Mouse (Mus musculus): ENCODE data around the gene Dguok. TPM values are rescaled to one million over a fixed set of nuclear protein-coding genes. Genes with fewer than 3 reads are reported as not detected.
A peak's percentile ranks its signal among the peaks of the same experiment; 100 is the strongest.

Gene Dguok
- polyA plus RNA-seq, 1 experiment from 2014 or later: 62.6 TPM

GRCm38 (mm10) chr6:83449440-83449839 lies 57.3 kb downstream of the Dguok start:
- H3K36me3 ChIP-seq: peaks cover 53% of the 10 kb centered on the region
- no peak overlapping the region for H3K4me2 ChIP-seq (replicated peaks)
- H3K27ac ChIP-seq (replicated peaks): no peak overlapping the region
- H3K4me1 ChIP-seq: peaks cover 85% of the 10 kb centered on the region
- WGBS: 86% methylated on average over 3 of the region's 3 CpGs
- ATAC-seq (ENCODE audit: low FRiP score, low read depth): no peak
- H3K4me3 ChIP-seq: no peak overlapping the region
- no peaks in the 10 kb centered on the region for H3K27me3 ChIP-seq
- no peak overlapping the region for H3K9ac ChIP-seq (replicated peaks)
- H3K9me3 ChIP-seq: no peaks in the 10 kb centered on the region

- no peak overlapping the region for H3K9ac ChIP-seq (replicated peaks)
- 91% methylated on average over 4 of the region's 4 CpGs for WGBS
- peaks cover 53% of the 10 kb centered on the region for H3K36me3 ChIP-seq
- H3K4me2 ChIP-seq (replicated peaks): no peak overlapping the region
- no peaks in the 10 kb centered on the region for H3K27me3 ChIP-seq
- ATAC-seq (ENCODE audit: low FRiP score, low read depth): no peak
- no peaks in the 10 kb centered on the region for H3K9me3 ChIP-seq
- no peak overlapping the region for H3K27ac ChIP-seq (replicated peaks)
- H3K4me3 ChIP-seq: no peak overlapping the region
- peaks cover 85% of the 10 kb centered on the region for H3K4me1 ChIP-seq
These were observed 57.9 kb downstream of the Dguok start for GRCm38 (mm10) chr6:83448911-83449310.

- WGBS: 87% methylated on average over 7 of the region's 7 CpGs
- Histone ChIP-seq H3K27me3 (no peaks in the 10 kb centered on the region), H3K4me2 (replicated peaks) (no peak overlapping the region), H3K36me3 (peaks cover 53% of the 10 kb centered on the region), H3K9me3 (no peaks in the 10 kb centered on the region), H3K4me1 (peaks cover 86% of the 10 kb centered on the region), H3K27ac (replicated peaks) (no peak overlapping the region), H3K9ac (replicated peaks) (no peak overlapping the region), H3K4me3 (no peak overlapping the region)
- ATAC-seq (ENCODE audit: low FRiP score, low read depth): no peak
These were observed 59.7 kb downstream of the Dguok start for GRCm38 (mm10) chr6:83447031-83447430.

GRCm38 (mm10) chr6:83445796-83446195 lies 61.0 kb downstream of the Dguok start:
- peaks cover 47% of the 10 kb centered on the region for H3K36me3 ChIP-seq
- no peak overlapping the region for H3K4me3 ChIP-seq
- WGBS: 97% methylated on average over 2 of the region's 2 CpGs
- no peaks in the 10 kb centered on the region for H3K27me3 ChIP-seq
- no peak overlapping the region for H3K27ac ChIP-seq (replicated peaks)
- peaks cover 82% of the 10 kb centered on the region for H3K4me1 ChIP-seq
- no peak overlapping the region for H3K4me2 ChIP-seq (replicated peaks)
- H3K9ac ChIP-seq (replicated peaks): no peak overlapping the region
- H3K9me3 ChIP-seq: no peaks in the 10 kb centered on the region
- no peak for ATAC-seq (ENCODE audit: low FRiP score, low read depth)

GRCm38 (mm10) chr6:83443441-83444340 lies 63.1 kb downstream of the Dguok start:
- H3K4me3 ChIP-seq: 0 out of 2 replicates have a peak overlapping the region, but pooled peaks have one; percentile 4
- H3K36me3 ChIP-seq: peaks cover 36% of the 10 kb centered on the region
- no peaks in the 10 kb centered on the region for H3K9me3 ChIP-seq
- H3K27ac ChIP-seq (replicated peaks): peak overlapping the region; percentile 99
- 7% methylated on average over 13 of the region's 13 CpGs for WGBS
- H3K27me3 ChIP-seq: no peaks in the 10 kb centered on the region
- peak; percentile 8; the same call in 1 of the 2 replicates for ATAC-seq (ENCODE audit: low FRiP score, low read depth)
- H3K9ac ChIP-seq (replicated peaks): peak overlapping the region; percentile 37; the same call in 1 of the 2 replicates
- peak overlapping the region; percentile 35 for H3K4me2 ChIP-seq (replicated peaks)
- H3K4me1 ChIP-seq: peaks cover 82% of the 10 kb centered on the region

- Histone ChIP-seq H3K27me3 (no peaks in the 10 kb centered on the region), H3K4me2 (replicated peaks) (peak overlapping the region; percentile 66), H3K27ac (replicated peaks) (peak overlapping the region; percentile 99), H3K4me1 (peaks cover 90% of the 10 kb centered on the region), H3K36me3 (peaks cover 26% of the 10 kb centered on the region), H3K9me3 (no peaks in the 10 kb centered on the region), H3K9ac (replicated peaks) (no peak overlapping the region; the same call in 1 of the 2 replicates), H3K4me3 (peak overlapping the region; percentile 80; the same call in 1 of the 2 replicates)
- ATAC-seq (ENCODE audit: low FRiP score, low read depth): no peak
- WGBS: 35% methylated on average over 3 of the region's 3 CpGs
These were observed 64.1 kb downstream of the Dguok start for GRCm38 (mm10) chr6:83442639-83443038.

GRCm38 (mm10) chr6:83441259-83442061 lies 65.3 kb downstream of the Dguok start:
- ATAC-seq (ENCODE audit: low FRiP score, low read depth): peak; percentile 93
- Histone ChIP-seq H3K4me1 (peaks cover 94% of the 10 kb centered on the region), H3K9me3 (no peaks in the 10 kb centered on the region), H3K4me3 (peak overlapping the region; percentile 80), H3K36me3 (peaks cover 17% of the 10 kb centered on the region), H3K27me3 (no peaks in the 10 kb centered on the region), H3K9ac (replicated peaks) (peak overlapping the region; percentile 89), H3K4me2 (replicated peaks) (peak overlapping the region; percentile 66), H3K27ac (replicated peaks) (peak overlapping the region; percentile 99)
- under 1% methylated on average over 48 of the region's 48 CpGs for WGBS

GRCm38 (mm10) chr6:83440510-83441258 lies 66.1 kb downstream of the Dguok start:
- no peaks in the 10 kb centered on the region for H3K9me3 ChIP-seq
- H3K4me1 ChIP-seq: peaks cover 95% of the 10 kb centered on the region
- WGBS: 2% methylated on average over 25 of the region's 26 CpGs
- peak overlapping the region; percentile 99 for H3K27ac ChIP-seq (replicated peaks)
- H3K4me3 ChIP-seq: peak overlapping the region; percentile 80
- H3K9ac ChIP-seq (replicated peaks): peak overlapping the region; percentile 89
- peak; percentile 53 for ATAC-seq (ENCODE audit: low FRiP score, low read depth)
- peaks cover 10% of the 10 kb centered on the region; the same call in 1 of the 2 replicates for H3K36me3 ChIP-seq
- no peaks in the 10 kb centered on the region for H3K27me3 ChIP-seq
- H3K4me2 ChIP-seq (replicated peaks): peak overlapping the region; percentile 66

- no peaks in the 10 kb centered on the region for H3K9me3 ChIP-seq
- no peaks in the 10 kb centered on the region for H3K27me3 ChIP-seq
- peak overlapping the region; percentile 99 for H3K27ac ChIP-seq (replicated peaks)
- peak overlapping the region; percentile 89 for H3K9ac ChIP-seq (replicated peaks)
- no peak for ATAC-seq (ENCODE audit: low FRiP score, low read depth)
- H3K36me3 ChIP-seq: 0 out of 2 replicates have a peak, but pooled peaks cover 4% of the 10 kb centered on the region
- peak overlapping the region; percentile 80 for H3K4me3 ChIP-seq
- H3K4me1 ChIP-seq: peaks cover 95% of the 10 kb centered on the region
- peak overlapping the region; percentile 66 for H3K4me2 ChIP-seq (replicated peaks)
- 10% methylated on average over 3 of the region's 3 CpGs for WGBS
These were observed 66.6 kb downstream of the Dguok start for GRCm38 (mm10) chr6:83440197-83440509.

- Histone ChIP-seq H3K27me3 (no peaks in the 10 kb centered on the region), H3K36me3 (0 out of 2 replicates have a peak, but pooled peaks cover under 1% of the 10 kb centered on the region), H3K4me2 (replicated peaks) (peak overlapping the region; percentile 66), H3K4me3 (peak overlapping the region; percentile 80), H3K9ac (replicated peaks) (peak overlapping the region; percentile 89), H3K9me3 (no peaks in the 10 kb centered on the region), H3K27ac (replicated peaks) (peak overlapping the region; percentile 99), H3K4me1 (peaks cover 95% of the 10 kb centered on the region)
- WGBS: 70% methylated on average over 5 of the region's 5 CpGs
- no peak for ATAC-seq (ENCODE audit: low FRiP score, low read depth)
These were observed 67.0 kb downstream of the Dguok start for GRCm38 (mm10) chr6:83439781-83440180.

GRCm38 (mm10) chr6:83439119-83439767 lies 67.5 kb downstream of the Dguok start:
- Histone ChIP-seq H3K4me3 (peak overlapping the region; percentile 80), H3K4me1 (peaks cover 92% of the 10 kb centered on the region), H3K27ac (replicated peaks) (peak overlapping the region; percentile 99; the same call in 1 of the 2 replicates), H3K27me3 (no peaks in the 10 kb centered on the region), H3K4me2 (replicated peaks) (peak overlapping the region; percentile 66), H3K36me3 (no peaks in the 10 kb centered on the region), H3K9ac (replicated peaks) (peak overlapping the region; percentile 89), H3K9me3 (no peaks in the 10 kb centered on the region)
- 72% methylated on average over 13 of the region's 13 CpGs for WGBS
- no peak for ATAC-seq (ENCODE audit: low FRiP score, low read depth)
